Mouse (Mus musculus) heart, embryonic 10.5 days (tissue): Measurements from ENCODE around the gene Med23. TPM values are rescaled to one million over a fixed set of nuclear protein-coding genes. Genes with fewer than 3 reads are reported as not detected.

Experiments
- DNase-seq: peaks from one replicate; pipeline ENCODE4 v3.0.0-alpha.2; 2017; ENCODE audit warnings: low spot score
- H3K27ac ChIP-seq: fragments of 300-500 bp; sonication (generic); 2 replicates; pipeline ENCODE4 v1.5.1; 2016; ENCODE audit warnings: mild to moderate bottlenecking
- H3K27me3 ChIP-seq: fragments of 300-500 bp; sonication (generic); 2 replicates; pipeline ENCODE4 v1.6.1; 2016; ENCODE audit warnings: mild to moderate bottlenecking; ENCODE audit not compliant: poor library complexity, insufficient read depth, severe bottlenecking
- H3K36me3 ChIP-seq: fragments of 300-500 bp; sonication (generic); 2 replicates; pipeline ENCODE4 v1.6.1; 2016; ENCODE audit warnings: mild to moderate bottlenecking, moderate library complexity
- H3K4me1 ChIP-seq: fragments of 300-500 bp; sonication (generic); 2 replicates; pipeline ENCODE4 v1.6.1; 2016; ENCODE audit warnings: mild to moderate bottlenecking
- H3K4me3 ChIP-seq: fragments of 300-500 bp; sonication (generic); 2 replicates; pipeline ENCODE4 v1.5.1; 2016; ENCODE audit warnings: mild to moderate bottlenecking, moderate library complexity
- H3K9me3 ChIP-seq: fragments of 300-500 bp; sonication (generic); 2 replicates; pipeline ENCODE4 v1.6.1; 2016; ENCODE audit warnings: mild to moderate bottlenecking, moderate library complexity
- WGBS: fragments of 180-500 bp; shearing (Covaris S2); methylation state at CpG from one replicate; pipeline ENCODE4 v1.1.7; 2016; 5-methylcytosine and 5-hydroxymethylcytosine counted together
- polyA plus RNA-seq: library from polyadenylated mRNA; unstranded; fragments of >200 nt; fragmentation: Nextera tagmentation; extraction: Ambion mirVana; gene quantifications from 2 replicates; pipeline ENCODE4 v1.2.1, GENCODE M21; 2016

Med23 gene
- polyA plus RNA-seq, 1 experiment from 2014 or later, result 18.6 TPM

GRCm38 (mm10) chr10:24834634-24835371 lies 35.0 kb upstream of the Med23 start:
- no peak overlapping the region; the same call in 1 of the 2 replicates for H3K27ac ChIP-seq
- H3K36me3 ChIP-seq, result no peaks in the 10 kb centered on the region
- peak overlapping the region; percentile 37; the same call in 1 of the 2 replicates for H3K4me3 ChIP-seq
- peaks cover 20% of the 10 kb centered on the region for H3K4me1 ChIP-seq
- no peaks in the 10 kb centered on the region for H3K27me3 ChIP-seq
- no peaks in the 10 kb centered on the region for H3K9me3 ChIP-seq
- WGBS, result 14% methylated on average over 4 of the region's 4 CpGs
- DNase-seq, result no peak

- 32% methylated on average over 12 of the region's 12 CpGs for WGBS
These were observed 34.0 kb upstream of the Med23 start for GRCm38 (mm10) chr10:24835702-24836342.

GRCm38 (mm10) chr10:24836366-24837038 lies 33.3 kb upstream of the Med23 start:
- Histone ChIP-seq H3K27me3 (no peaks in the 10 kb centered on the region), H3K4me3 (no peak overlapping the region; the same call in 1 of the 2 replicates), H3K9me3 (no peaks in the 10 kb centered on the region), H3K4me1 (peaks cover 18% of the 10 kb centered on the region), H3K36me3 (no peaks in the 10 kb centered on the region), H3K27ac (no peak overlapping the region)
- DNase-seq, result no peak
- 57% methylated on average over 4 of the region's 4 CpGs for WGBS

More at GRCm38 (mm10) chr10:24835702-24836342, 34.0 kb upstream of the Med23 start:
- H3K4me1 ChIP-seq, result peaks cover 20% of the 10 kb centered on the region
- no peaks in the 10 kb centered on the region for H3K27me3 ChIP-seq
- peak overlapping the region; percentile 65 for H3K27ac ChIP-seq
- DNase-seq, result no peak
- H3K9me3 ChIP-seq, result no peaks in the 10 kb centered on the region
- H3K4me3 ChIP-seq, result peak overlapping the region; percentile 37
- no peaks in the 10 kb centered on the region for H3K36me3 ChIP-seq

- Histone ChIP-seq H3K9me3 (no peaks in the 10 kb centered on the region), H3K27ac (no peak overlapping the region), H3K4me3 (no peak overlapping the region), H3K27me3 (no peaks in the 10 kb centered on the region), H3K36me3 (no peaks in the 10 kb centered on the region), H3K4me1 (peaks cover 8% of the 10 kb centered on the region; the same call in 1 of the 2 replicates)
- WGBS, result 79% methylated on average over 4 of the region's 4 CpGs
- DNase-seq, result no peak
These were observed 29.0 kb upstream of the Med23 start for GRCm38 (mm10) chr10:24840795-24841194.

GRCm38 (mm10) chr10:24841998-24842397 lies 27.8 kb upstream of the Med23 start:
- 43% methylated on average over 2 of the region's 2 CpGs for WGBS
- H3K4me1 ChIP-seq, result no peaks in the 10 kb centered on the region
- H3K27ac ChIP-seq, result no peak overlapping the region
- no peak overlapping the region for H3K4me3 ChIP-seq
- H3K36me3 ChIP-seq, result no peaks in the 10 kb centered on the region
- no peaks in the 10 kb centered on the region for H3K9me3 ChIP-seq
- H3K27me3 ChIP-seq, result no peaks in the 10 kb centered on the region
- no peak for DNase-seq

GRCm38 (mm10) chr10:24842676-24843075 lies 27.1 kb upstream of the Med23 start, which contains the start of gene Enpp3:
TSS of gene Enpp3 (minus strand) at chr10:24842823.
- Histone ChIP-seq H3K9me3 (no peaks in the 10 kb centered on the region), H3K4me1 (no peaks in the 10 kb centered on the region), H3K4me3 (no peak within 1 kb of the TSS), H3K27me3 (no peaks in the 10 kb centered on the region), H3K36me3 (no peaks in the 10 kb centered on the region), H3K27ac (no peak within 1 kb of the TSS)
- 75% methylated on average over 1 of the region's 1 CpGs for WGBS
- DNase-seq, result no peak

- 78% methylated on average over 2 of the region's 2 CpGs for WGBS
- Histone ChIP-seq H3K27ac (no peak overlapping the region), H3K27me3 (no peaks in the 10 kb centered on the region), H3K36me3 (no peaks in the 10 kb centered on the region), H3K4me1 (no peaks in the 10 kb centered on the region), H3K4me3 (no peak overlapping the region), H3K9me3 (no peaks in the 10 kb centered on the region)
- no peak for DNase-seq
These were observed 6.6 kb upstream of the Med23 start for GRCm38 (mm10) chr10:24863146-24863545.

- WGBS, result 70% methylated on average over 6 of the region's 6 CpGs
These were observed 5.4 kb upstream of the Med23 start for GRCm38 (mm10) chr10:24864434-24864833.

GRCm38 (mm10) chr10:24873624-24874023 lies 3.8 kb downstream of the Med23 start:
- no peak overlapping the region for H3K4me3 ChIP-seq
- H3K27me3 ChIP-seq, result no peaks in the 10 kb centered on the region
- H3K4me1 ChIP-seq, result no peaks in the 10 kb centered on the region
- H3K9me3 ChIP-seq, result no peaks in the 10 kb centered on the region
- DNase-seq, result no peak
- peaks cover 72% of the 10 kb centered on the region for H3K36me3 ChIP-seq
- no peak overlapping the region for H3K27ac ChIP-seq
- WGBS, result 79% methylated on average over 4 of the region's 4 CpGs

More at GRCm38 (mm10) chr10:24864434-24864833, 5.4 kb upstream of the Med23 start:
- Histone ChIP-seq H3K4me1 (no peaks in the 10 kb centered on the region), H3K27me3 (no peaks in the 10 kb centered on the region), H3K4me3 (no peak overlapping the region), H3K9me3 (no peaks in the 10 kb centered on the region), H3K36me3 (no peaks in the 10 kb centered on the region), H3K27ac (no peak overlapping the region)
- DNase-seq, result no peak

- no peaks in the 10 kb centered on the region for H3K27me3 ChIP-seq
- no peaks in the 10 kb centered on the region for H3K9me3 ChIP-seq
- no peak for DNase-seq
- H3K36me3 ChIP-seq, result peaks cover 82% of the 10 kb centered on the region
- H3K27ac ChIP-seq, result no peak overlapping the region
- no peaks in the 10 kb centered on the region for H3K4me1 ChIP-seq
- WGBS, result 81% methylated on average over 9 of the region's 9 CpGs
- H3K4me3 ChIP-seq, result no peak overlapping the region
These were observed 16.2 kb downstream of the Med23 start for GRCm38 (mm10) chr10:24886008-24886407.

- H3K4me3 ChIP-seq, result no peak overlapping the region
- 96% methylated on average over 7 of the region's 7 CpGs for WGBS
These were observed 18.6 kb downstream of the Med23 start for GRCm38 (mm10) chr10:24888343-24888742.

GRCm38 (mm10) chr10:24895927-24896326 lies 26.1 kb downstream of the Med23 start:
- H3K4me3 ChIP-seq, result no peak overlapping the region
- no peaks in the 10 kb centered on the region for H3K27me3 ChIP-seq
- H3K4me1 ChIP-seq, result no peaks in the 10 kb centered on the region
- H3K9me3 ChIP-seq, result no peaks in the 10 kb centered on the region
- H3K36me3 ChIP-seq, result peaks cover 89% of the 10 kb centered on the region
- 91% methylated on average over 8 of the region's 8 CpGs for WGBS
- DNase-seq, result no peak
- no peak overlapping the region for H3K27ac ChIP-seq

More at GRCm38 (mm10) chr10:24888343-24888742, 18.6 kb downstream of the Med23 start:
- H3K9me3 ChIP-seq, result no peaks in the 10 kb centered on the region
- H3K27ac ChIP-seq, result no peak overlapping the region
- no peak for DNase-seq
- peaks cover 82% of the 10 kb centered on the region for H3K36me3 ChIP-seq
- no peaks in the 10 kb centered on the region for H3K27me3 ChIP-seq
- no peaks in the 10 kb centered on the region for H3K4me1 ChIP-seq

- Histone ChIP-seq H3K9me3 (no peaks in the 10 kb centered on the region), H3K27ac (no peak overlapping the region), H3K4me3 (no peak overlapping the region), H3K36me3 (peaks cover 98% of the 10 kb centered on the region), H3K27me3 (no peaks in the 10 kb centered on the region), H3K4me1 (no peaks in the 10 kb centered on the region)
- WGBS, result 80% methylated on average over 10 of the region's 10 CpGs
- no peak for DNase-seq
These were observed 35.8 kb downstream of the Med23 start for GRCm38 (mm10) chr10:24905627-24906026.
